Mouse (Mus musculus): Measurements from ENCODE around the gene Irs1.

DNA sequence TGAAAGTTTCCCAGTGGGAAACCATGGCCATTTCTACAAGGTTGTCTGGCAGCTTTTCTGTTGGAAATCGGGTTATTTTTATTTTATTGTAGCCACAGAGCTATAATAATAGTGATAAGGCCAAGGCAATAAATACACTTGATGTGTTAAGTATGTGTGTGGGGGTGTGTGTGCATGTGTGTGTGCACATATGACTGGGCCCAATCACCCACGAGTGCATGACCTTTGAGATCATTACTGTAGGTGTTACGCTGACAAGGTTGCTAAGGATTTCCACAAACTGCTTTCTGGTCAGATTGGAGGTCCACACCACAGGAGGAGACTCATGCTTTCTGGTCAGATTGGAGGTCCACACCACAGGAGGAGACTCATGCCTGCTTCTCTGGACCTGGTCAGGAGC is 43.3 kb upstream of the Irs1 start:
- TF ChIP-seq CTCF (IDR thresholded peaks at IDR 0.05; ENCODE audit: low read depth): no peak
- no peak for TF ChIP-seq EP300 (IDR thresholded peaks at IDR 0.05; ENCODE audit: low read depth)

All from liver, embryonic 14.5 days (tissue).